Mouse (Mus musculus) B cell, adult 2 months (primary cell): ENCODE results near the gene Gm960.
"Not testable (repeated sequence)": the region's sequence is repeated elsewhere in the genome, so short reads cannot be mapped to it uniquely, and the experiment has no call there.

Source experiments
- DNase-seq, 2 experiments: peaks; one replicate each; pipeline ENCODE4 v3.0.0; 2022

Gene Gm960

DNA sequence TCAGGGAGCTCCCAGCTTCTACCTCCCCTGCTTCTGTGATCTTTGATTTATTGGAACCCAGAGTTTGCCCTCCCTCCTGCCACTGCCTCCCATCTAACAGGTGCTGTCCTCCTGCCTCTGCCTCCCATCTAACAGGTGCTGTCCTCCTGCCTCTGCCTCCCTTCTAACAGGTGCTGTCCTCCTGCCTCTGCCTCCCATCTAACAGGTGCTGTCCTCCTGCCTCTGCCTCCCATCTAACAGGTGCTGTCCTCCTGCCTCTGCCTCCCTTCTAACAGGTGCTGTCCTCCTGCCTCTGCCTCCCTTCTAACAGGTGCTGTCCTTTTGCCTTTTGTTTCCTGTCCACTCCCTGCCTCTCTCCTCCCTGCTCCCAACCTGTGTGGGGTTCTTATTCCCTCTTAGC, 111.7 kb downstream of the Gm960 start:
- DNase-seq, result not testable (repeated sequence)

DNA sequence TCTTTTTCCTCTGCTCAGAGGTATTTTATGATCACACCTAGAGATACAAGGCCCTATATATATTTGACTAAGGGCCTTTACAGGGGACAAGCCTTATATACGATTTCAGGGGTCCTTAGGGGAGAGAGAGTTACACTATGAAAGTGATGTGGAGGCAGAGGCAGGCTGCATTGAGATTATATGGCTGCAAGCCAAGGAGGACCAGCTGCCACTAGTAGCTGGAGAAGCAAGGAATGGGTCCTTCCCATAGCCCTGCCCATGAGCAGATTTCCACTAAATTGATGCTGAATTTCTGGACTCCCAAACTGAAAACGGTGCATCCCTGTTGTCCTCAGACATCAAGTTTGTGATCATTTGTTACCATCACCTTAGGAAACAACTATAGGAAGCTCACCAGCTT, 114.6 kb downstream of the Gm960 start:
- no peak for DNase-seq

DNA sequence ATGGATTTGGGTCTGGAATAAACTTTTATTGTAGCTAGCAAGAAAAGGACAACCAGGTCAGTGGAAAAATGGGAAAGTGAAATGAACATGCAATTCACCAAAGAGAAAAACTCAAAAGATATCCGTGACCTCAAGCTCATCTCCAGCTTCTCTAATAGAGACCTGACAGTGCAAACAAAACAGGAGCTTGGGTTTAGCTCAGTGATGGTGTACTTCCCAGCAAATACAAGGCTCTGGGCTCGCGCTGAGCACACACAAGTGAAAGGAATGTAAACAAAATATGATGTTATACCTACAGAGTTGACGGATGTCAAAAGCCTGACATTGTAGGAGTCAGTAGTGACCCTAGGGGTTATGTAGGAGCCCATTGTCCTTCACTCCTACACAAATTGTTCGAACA, 119.2 kb downstream of the Gm960 start:
- DNase-seq, result no peak

DNA sequence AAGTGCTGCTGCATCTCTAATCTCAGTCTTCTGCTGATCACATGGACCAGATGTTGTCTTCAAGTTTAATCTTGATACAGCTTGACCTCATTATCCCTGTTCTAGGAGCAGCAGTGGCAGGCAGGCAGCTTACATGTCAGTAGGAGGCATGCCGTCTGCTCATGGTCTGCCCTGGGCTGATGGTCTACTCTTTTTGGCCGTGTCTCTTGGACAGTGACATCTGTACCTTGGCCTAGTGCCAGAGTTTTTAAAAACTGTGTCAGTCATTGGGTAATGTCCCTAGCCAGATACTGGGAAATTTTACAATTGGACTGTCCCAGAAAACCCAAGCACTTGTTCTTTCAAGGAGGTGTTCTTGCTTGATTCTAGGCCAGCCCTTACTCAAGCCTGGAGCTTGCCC, 119.7 kb downstream of the Gm960 start:
- no peak for DNase-seq
